Mouse (Mus musculus) CH12.LX (cell line): Measurements from ENCODE around the gene Frmd4a. TPM values are rescaled to one million over a fixed set of nuclear protein-coding genes. Genes with fewer than 3 reads are reported as not detected.

Experiments used
- DNase-seq: peaks from one replicate; pipeline ENCODE4 v3.0.0-alpha.2; 2013; ENCODE audit errors: extremely low read depth
- H3K27ac ChIP-seq: 2 replicates; pipeline ENCODE4 v1.5.1; 2012; ENCODE audit warnings: low read depth, mild to moderate bottlenecking, control low read depth, moderate library complexity; ENCODE audit not compliant: insufficient read depth
- H3K27me3 ChIP-seq: replicated peaks from 2 replicates; pipeline ENCODE3; 2012; ENCODE audit warnings: inconsistent platforms
- H3K36me3 ChIP-seq, 2 experiments: replicated peaks in 1 of 2; 2 replicates each; pipeline versions ENCODE3 to v1.6.1; 2012; ENCODE audit warnings: inconsistent platforms in 1 of 2, low read length in 1 of 2, mild to moderate bottlenecking in 1 of 2, mixed read lengths in 1 of 2, moderate library complexity in 1 of 2; ENCODE audit not compliant: control insufficient read depth in 1 of 2, insufficient read depth in 1 of 2
- H3K4me1 ChIP-seq, 2 experiments: 2 replicates each; pipeline ENCODE4 v1.6.1; 2012; ENCODE audit warnings: inconsistent platforms in 1 of 2, moderate library complexity in 1 of 2; ENCODE audit not compliant: insufficient read depth in 2 of 2, control insufficient read depth in 1 of 2
- H3K4me2 ChIP-seq: 2 replicates; pipeline ENCODE4 v1.6.1; 2012; ENCODE audit warnings: low read depth, mild to moderate bottlenecking, control low read depth; ENCODE audit not compliant: poor library complexity, insufficient read depth, severe bottlenecking
- H3K4me3 ChIP-seq, 3 experiments: fragments of 150-350 bp in 1 of 3; sonication (generic) in 1 of 3; replicated peaks in 1 of 3; 2 replicates each; pipeline versions ENCODE3 to v1.5.1; 2011 to 2012; ENCODE audit warnings: low read depth in 2 of 3, low read length in 2 of 3, mild to moderate bottlenecking in 2 of 3, moderate library complexity in 2 of 3, control low read depth in 1 of 3, improper control_type of control experiment in 1 of 3, inconsistent platforms in 1 of 3, mixed read lengths in 1 of 3; ENCODE audit not compliant: poor library complexity in 1 of 3
- H3K79me2 ChIP-seq: replicated peaks from 2 replicates; pipeline ENCODE4 v1.6.1; 2012; ENCODE audit warnings: mild to moderate bottlenecking, moderate library complexity; ENCODE audit not compliant: control insufficient read depth, poor library complexity, insufficient read depth, severe bottlenecking; ENCODE audit errors: extremely low read depth
- H3K9ac ChIP-seq: 2 replicates; pipeline ENCODE4 v1.6.1; 2012; ENCODE audit warnings: low read depth, mild to moderate bottlenecking, control low read depth, moderate library complexity; ENCODE audit not compliant: insufficient read depth
- H3K9me3 ChIP-seq: replicated peaks from 2 replicates; pipeline ENCODE3; 2012; ENCODE audit warnings: low read length, inconsistent platforms, mixed read lengths
- BHLHE40 ChIP-seq: IDR thresholded peaks from 2 replicates; pipeline ENCODE4 v1.6.1; 2011; ENCODE audit warnings: mild to moderate bottlenecking, low read depth, low read length, improper control_type of control experiment
- ELF1 ChIP-seq: IDR thresholded peaks from 2 replicates; pipeline ENCODE4 v1.6.1; 2014; ENCODE audit warnings: low read depth, mild to moderate bottlenecking, inconsistent platforms, low read length, improper control_type of control experiment
- GABPA ChIP-seq: IDR thresholded peaks from 2 replicates; pipeline ENCODE4 v1.6.1; 2012; ENCODE audit warnings: low read depth, low read length, improper control_type of control experiment, inconsistent platforms; ENCODE audit not compliant: insufficient replicate concordance
- IRF4 ChIP-seq: IDR thresholded peaks from 2 replicates; pipeline ENCODE4 v1.6.1; 2014; ENCODE audit warnings: low read depth, mild to moderate bottlenecking, inconsistent platforms, low read length, improper control_type of control experiment
- MAX ChIP-seq: IDR thresholded peaks from 2 replicates; pipeline ENCODE4 v1.6.1; 2011; ENCODE audit warnings: low read length, improper control_type of control experiment
- MEF2A ChIP-seq: IDR thresholded peaks from 2 replicates; pipeline ENCODE4 v1.6.1; 2014; ENCODE audit warnings: low read depth, mild to moderate bottlenecking, inconsistent platforms, low read length, improper control_type of control experiment, borderline replicate concordance
- NRF1 ChIP-seq: IDR thresholded peaks from 2 replicates; pipeline ENCODE4 v1.6.1; 2014; ENCODE audit warnings: low read depth, mild to moderate bottlenecking, inconsistent platforms, low read length, improper control_type of control experiment, moderate library complexity
- PAX5 ChIP-seq: IDR thresholded peaks from 2 replicates; pipeline ENCODE4 v1.6.1; 2012; ENCODE audit warnings: low read length, inconsistent platforms, mixed read lengths
- TBP ChIP-seq: conservative IDR thresholded peaks from 2 replicates; pipeline ENCODE4 v1.6.1; 2011; ENCODE audit warnings: low read depth, low read length, improper control_type of control experiment
- UBTF ChIP-seq: IDR thresholded peaks from 2 replicates; pipeline ENCODE4 v1.6.1; 2012; ENCODE audit warnings: low read depth, mild to moderate bottlenecking, inconsistent platforms, low read length, improper control_type of control experiment, moderate library complexity
- USF1 ChIP-seq: IDR thresholded peaks from 2 replicates; pipeline ENCODE4 v1.6.1; 2014; ENCODE audit warnings: low read depth, mild to moderate bottlenecking, inconsistent platforms, low read length, improper control_type of control experiment
- ZMIZ1 ChIP-seq: IDR thresholded peaks from 2 replicates; pipeline ENCODE4 v1.6.1; 2012; ENCODE audit warnings: low read depth, mild to moderate bottlenecking, inconsistent platforms, low read length, improper control_type of control experiment
- dilution Hi-C: fragments of 300-500 bp; cut with MboI; formaldehyde crosslinking; loops from 2 replicates; pipeline ENCODE4 v1.14.3; 2020; ENCODE audit warnings: low sequenced_read_pairs; ENCODE audit not compliant: extremely low pct_unique_long_range_greater_than_20kb, extremely low pct_ligation_motif_present
- in situ Hi-C: fragments of 300-500 bp; cut with MboI; formaldehyde crosslinking; loops from 3 replicates; pipeline ENCODE4 v1.14.3; 2019; ENCODE audit warnings: low sequenced_read_pairs, low pct_ligation_motif_present, low pct_unique_long_range_greater_than_20kb, mixed read lengths
- polyA plus RNA-seq: library from polyadenylated mRNA; unstranded; fragments of >175 nt; gene quantifications from 2 replicates; pipeline ENCODE4 v1.2.1, GENCODE M21; 2012; ENCODE audit warnings: low read depth; ENCODE audit not compliant: insufficient read length
- total RNA-seq, 2 experiments: library from RNA; depleted of rRNA; stranded (reverse); fragments of 300-350 nt in 1 of 2; fragments of >200 nt in 1 of 2; gene quantifications; 2 replicates each; pipeline ENCODE4 v1.2.3; 2012 to 2014

Frmd4a gene
- total and polyA plus RNA-seq, 3 experiments: 0.13 to 2.0 (median 0.32) TPM

DNA sequence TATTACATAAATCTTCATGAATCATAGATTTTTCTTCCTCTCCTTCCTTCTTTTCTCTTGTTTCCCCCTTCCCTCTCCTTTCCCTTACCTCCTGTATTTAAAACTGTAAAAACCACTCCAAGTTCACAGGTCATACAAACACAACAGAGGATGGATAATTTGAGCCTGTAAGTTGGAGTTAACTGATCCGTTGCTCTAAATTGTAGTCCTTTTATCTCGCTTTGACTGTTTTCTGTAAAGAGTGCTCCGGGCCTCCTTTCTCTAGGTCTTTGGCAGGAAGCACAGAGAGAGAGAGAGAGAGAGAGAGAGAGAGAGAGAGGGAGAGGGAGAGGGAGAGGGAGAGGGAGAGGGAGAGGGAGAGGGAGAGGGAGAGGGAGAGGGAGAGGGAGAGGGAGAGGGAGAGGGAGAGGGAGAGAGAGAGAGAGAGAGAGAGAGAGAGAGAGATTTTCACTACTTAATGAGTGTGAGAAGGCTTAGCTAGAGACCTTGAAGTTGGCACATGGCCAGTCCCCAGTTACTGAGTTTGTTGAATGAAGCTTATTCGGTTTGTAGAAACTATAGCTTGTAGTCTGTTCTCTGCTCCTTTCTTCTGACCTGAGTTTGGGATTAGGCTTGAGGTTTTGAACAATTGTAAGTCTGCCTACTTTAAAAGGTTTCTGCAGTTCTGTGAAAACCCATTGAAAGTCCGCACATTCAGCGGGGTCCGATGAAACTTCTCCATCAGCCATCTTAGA lies 499.5 kb downstream of the Frmd4a start:
- dilution Hi-C loops (no loop called here), in situ Hi-C loops (no loop called here)
- Histone ChIP-seq H3K27ac (no peak overlapping the region), H3K27me3 (peaks cover 4% of the 10 kb centered on the region), H3K79me2 (no peaks in the 10 kb centered on the region), H3K4me1 (no peaks in the 10 kb centered on the region), H3K4me2 (no peak overlapping the region), H3K36me3 (no peaks in the 10 kb centered on the region), H3K4me3 (no peak overlapping the region), H3K9ac (no peak overlapping the region), H3K9me3 (no peaks in the 10 kb centered on the region)
- no peak for DNase-seq
- no peak for TF ChIP-seq MEF2A
- TF ChIP-seq IRF4: no peak
- no peak for TF ChIP-seq TBP
- TF ChIP-seq UBTF: no peak

DNA sequence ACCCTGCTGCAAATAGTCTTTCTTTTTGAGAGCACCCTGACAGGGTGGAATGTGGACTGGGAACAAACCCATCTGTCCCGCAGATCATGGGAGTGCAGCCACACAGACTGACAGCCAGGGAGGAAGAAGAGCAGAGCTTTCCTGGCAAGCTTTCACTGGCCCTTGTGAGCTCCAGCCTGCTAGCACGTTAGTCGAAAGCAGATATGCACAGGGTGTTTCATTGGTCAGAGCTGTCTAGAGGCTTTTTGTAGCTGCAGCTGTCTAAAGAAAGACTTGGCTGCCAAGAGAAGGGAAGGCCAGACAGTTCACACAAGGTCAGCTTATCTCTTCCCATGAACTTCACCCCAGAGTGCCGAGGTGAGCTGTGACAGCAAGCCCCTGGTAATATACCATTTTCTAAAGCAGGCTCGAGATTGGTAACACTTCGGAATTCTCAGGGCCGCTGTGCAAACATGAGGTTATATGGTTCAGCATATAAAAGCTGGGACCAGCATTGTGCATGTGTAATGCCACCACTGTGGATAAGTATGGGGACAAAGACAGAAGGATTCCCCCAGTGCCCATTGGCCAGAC lies 500.1 kb downstream of the Frmd4a start:
- no peak for TF ChIP-seq NRF1
- no peaks in the 10 kb centered on the region for H3K4me1 ChIP-seq
- H3K9ac ChIP-seq: no peak overlapping the region
- in situ Hi-C loops (no loop called here), dilution Hi-C loops (no loop called here)
- H3K4me2 ChIP-seq: no peak overlapping the region
- H3K27ac ChIP-seq: no peak overlapping the region
- H3K36me3 ChIP-seq: no peaks in the 10 kb centered on the region
- H3K9me3 ChIP-seq: no peaks in the 10 kb centered on the region
- no peak for DNase-seq
- H3K4me3 ChIP-seq: no peak overlapping the region
- no peaks in the 10 kb centered on the region for H3K79me2 ChIP-seq
- H3K27me3 ChIP-seq: peaks cover 4% of the 10 kb centered on the region

DNA sequence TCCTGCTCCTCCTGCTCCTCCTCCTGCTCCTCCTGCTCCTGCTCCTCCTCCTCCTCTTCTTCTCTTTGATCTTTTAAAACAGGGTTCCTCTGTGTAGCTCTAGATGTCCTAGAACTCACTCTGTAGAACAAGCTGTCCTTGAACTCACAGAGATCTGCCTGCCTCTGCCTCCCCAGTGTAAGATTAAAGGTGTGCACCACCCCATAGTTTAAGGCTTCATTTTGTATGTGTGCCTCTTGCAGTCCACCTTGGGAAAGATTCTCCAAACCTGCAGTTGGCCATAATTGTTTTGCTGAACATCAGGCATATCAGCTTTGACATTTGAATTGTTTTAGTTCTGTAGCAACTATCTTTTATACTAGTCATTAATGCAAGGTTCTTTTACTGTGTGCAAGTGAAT lies 501.0 kb downstream of the Frmd4a start:
- dilution Hi-C loops (no loop called here), in situ Hi-C loops (no loop called here)
- Histone ChIP-seq H3K79me2 (no peaks in the 10 kb centered on the region), H3K27ac (no peak overlapping the region), H3K27me3 (peaks cover 4% of the 10 kb centered on the region), H3K4me1 (no peaks in the 10 kb centered on the region), H3K9ac (no peak overlapping the region), H3K9me3 (no peaks in the 10 kb centered on the region), H3K4me3 (no peak overlapping the region), H3K36me3 (no peaks in the 10 kb centered on the region), H3K4me2 (no peak overlapping the region)
- TF ChIP-seq GABPA: no peak
- TF ChIP-seq MAX: no peak
- no peak for TF ChIP-seq PAX5
- TF ChIP-seq USF1: no peak
- TF ChIP-seq BHLHE40: no peak
- TF ChIP-seq ZMIZ1: no peak
- TF ChIP-seq UBTF: no peak
- no peak for TF ChIP-seq ELF1
- no peak for DNase-seq
